Mouse (Mus musculus): ENCODE measurements around the gene Ube2c. TPM values are rescaled to one million over a fixed set of nuclear protein-coding genes. Genes with fewer than 3 reads are reported as not detected.
A peak's percentile ranks its signal among the peaks of the same experiment; 100 is the strongest.

Gene Ube2c
- polyA plus RNA-seq, 1 experiment from 2014 or later, result 559 TPM

GRCm38 (mm10) chr2:164817206-164817605 lies 47.5 kb downstream of the Ube2c start:
- peaks cover 4% of the 10 kb centered on the region; the same call in 1 of the 2 replicates for H3K4me1 ChIP-seq (ENCODE audit: control insufficient read depth, insufficient read depth, low read length)
- ATAC-seq (ENCODE audit: low FRiP score, low TSS enrichment), result no peak
- H3K27ac ChIP-seq (ENCODE audit: low read depth, low read length), result no peak overlapping the region
- 0 out of 2 replicates have a peak, but pooled peaks cover 11% of the 10 kb centered on the region for H3K36me3 ChIP-seq (ENCODE audit: control insufficient read depth, insufficient read depth, low read length)
- WGBS, result 84% methylated on average over 6 of the region's 6 CpGs
- H3K27me3 ChIP-seq (ENCODE audit: control insufficient read depth, insufficient read depth, low read length), result no peaks in the 10 kb centered on the region
- H3K9ac ChIP-seq (ENCODE audit: low read depth, low read length), result no peak overlapping the region
- no peak overlapping the region for H3K4me3 ChIP-seq (ENCODE audit: low read length)
- no peaks in the 10 kb centered on the region for H3K9me3 ChIP-seq (ENCODE audit: control insufficient read depth, low read length)
- no peak overlapping the region for H3K4me2 ChIP-seq (replicated peaks; ENCODE audit: low read depth, low read length)

DNA sequence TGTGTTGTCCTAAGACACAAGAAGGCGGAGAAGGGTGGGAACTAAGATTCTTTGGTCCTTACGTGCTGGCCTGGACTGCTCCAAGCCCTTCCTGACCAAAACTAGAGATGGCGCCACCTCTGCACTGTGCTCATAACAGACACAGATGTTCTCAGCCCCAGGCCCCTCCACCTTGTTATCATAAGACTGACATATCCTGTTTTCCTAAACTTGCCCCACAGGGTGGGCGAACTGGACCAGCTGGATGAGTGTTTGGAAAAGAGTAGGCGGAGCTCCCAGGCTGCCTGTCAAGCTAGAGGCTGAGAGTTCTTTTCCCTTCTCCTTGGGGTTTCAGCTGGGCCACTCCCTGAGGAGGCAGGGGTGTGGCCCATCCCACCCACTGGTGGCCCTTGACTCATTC lies 48.0 kb downstream of the Ube2c start:
- Histone ChIP-seq H3K4me2 (replicated peaks; ENCODE audit: low read depth, low read length) (no peak overlapping the region), H3K9me3 (ENCODE audit: control insufficient read depth, low read length) (no peaks in the 10 kb centered on the region), H3K4me3 (ENCODE audit: low read length) (no peak overlapping the region), H3K27ac (ENCODE audit: low read depth, low read length) (no peak overlapping the region), H3K9ac (ENCODE audit: low read depth, low read length) (no peak overlapping the region), H3K4me1 (ENCODE audit: control insufficient read depth, insufficient read depth, low read length) (peaks cover 7% of the 10 kb centered on the region; the same call in 1 of the 2 replicates), H3K27me3 (ENCODE audit: control insufficient read depth, insufficient read depth, low read length) (no peaks in the 10 kb centered on the region), H3K36me3 (ENCODE audit: control insufficient read depth, insufficient read depth, low read length) (0 out of 2 replicates have a peak, but pooled peaks cover 11% of the 10 kb centered on the region)
- ATAC-seq (ENCODE audit: low FRiP score, low TSS enrichment), result no peak; the same call in 1 of the 2 replicates
- 60% methylated on average over 5 of the region's 5 CpGs for whole genome bisulfite sequencing

DNA sequence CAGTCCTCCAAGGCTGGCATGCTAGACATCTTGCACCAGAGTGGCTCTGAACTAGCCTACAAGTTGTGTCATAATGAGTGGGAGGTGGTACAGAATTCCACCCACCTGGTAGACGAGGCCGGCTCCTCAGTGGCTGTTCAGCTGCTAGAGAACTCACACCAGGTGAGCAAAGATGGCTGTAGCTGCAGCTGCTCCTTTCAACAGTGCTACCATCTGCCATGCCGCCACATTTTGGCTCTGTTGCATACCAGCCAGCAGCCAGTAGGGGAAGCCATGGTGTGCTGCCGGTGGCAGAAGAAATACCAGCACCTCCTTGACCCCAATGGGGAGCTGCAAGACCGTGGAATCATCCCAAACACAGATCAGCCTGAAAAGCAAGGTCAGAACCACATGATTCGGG lies 51.4 kb downstream of the Ube2c start:
- H3K4me2 ChIP-seq (replicated peaks; ENCODE audit: low read depth, low read length), result no peak overlapping the region
- H3K27me3 ChIP-seq (ENCODE audit: control insufficient read depth, insufficient read depth, low read length), result no peaks in the 10 kb centered on the region
- ATAC-seq (ENCODE audit: low FRiP score, low TSS enrichment), result no peak

DNA sequence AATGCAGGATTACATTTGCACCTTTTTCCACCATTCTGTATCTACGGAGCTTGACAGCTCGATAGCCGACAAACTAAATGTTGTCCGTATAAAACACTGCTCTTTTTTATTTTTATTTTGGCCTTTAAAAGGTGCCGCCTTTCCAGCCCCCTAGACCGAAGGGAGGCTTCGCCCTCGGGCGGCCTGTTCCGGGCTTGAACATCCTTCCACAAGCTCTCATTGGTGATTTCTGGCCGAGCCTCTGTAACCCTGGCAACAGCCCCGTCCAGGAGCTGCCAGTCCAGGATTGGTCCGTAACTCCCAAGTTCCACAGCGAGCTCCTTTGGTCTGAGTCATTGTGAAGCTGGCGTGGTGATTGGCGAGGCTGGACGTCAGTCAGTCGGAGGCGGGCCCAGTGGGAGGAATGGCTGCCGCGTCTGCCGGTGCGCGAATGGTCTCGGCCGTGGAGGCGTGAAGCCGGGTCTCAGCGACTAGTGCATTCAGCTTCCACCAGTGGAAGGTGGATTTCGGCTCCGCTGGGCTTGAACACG lies 53.0 kb downstream of the Ube2c start, which contains the start of gene Zswim1:
Gene Zswim1 (plus strand): TSS at position 51 of the 530 bp plus-strand sequence.
- H3K4me1 ChIP-seq (ENCODE audit: control insufficient read depth, insufficient read depth, low read length), result peaks cover 8% of the 10 kb centered on the region
- peak within 1 kb of the TSS; percentile 93 for H3K4me3 ChIP-seq (ENCODE audit: low read length)
- H3K27ac ChIP-seq (ENCODE audit: low read depth, low read length), result peak within 1 kb of the TSS; percentile 76; the same call in 1 of the 2 replicates
- H3K4me2 ChIP-seq (replicated peaks; ENCODE audit: low read depth, low read length), result peak within 1 kb of the TSS; percentile 51
- H3K27me3 ChIP-seq (ENCODE audit: control insufficient read depth, insufficient read depth, low read length), result no peaks in the 10 kb centered on the region
- peak within 1 kb of the TSS; percentile 72 for H3K9ac ChIP-seq (ENCODE audit: low read depth, low read length)
- peak; percentile 99 for ATAC-seq (ENCODE audit: low FRiP score, low TSS enrichment)
- WGBS, result under 1% methylated on average over 32 of the region's 32 CpGs
- peaks cover 43% of the 10 kb centered on the region for H3K36me3 ChIP-seq (ENCODE audit: control insufficient read depth, insufficient read depth, low read length)
- H3K9me3 ChIP-seq (ENCODE audit: control insufficient read depth, low read length), result no peaks in the 10 kb centered on the region

More for the DNA sequence above, 51.4 kb downstream of the Ube2c start:
- Histone ChIP-seq H3K36me3 (ENCODE audit: control insufficient read depth, insufficient read depth, low read length) (peaks cover 27% of the 10 kb centered on the region), H3K27ac (ENCODE audit: low read depth, low read length) (no peak overlapping the region), H3K9ac (ENCODE audit: low read depth, low read length) (no peak overlapping the region), H3K4me3 (ENCODE audit: low read length) (no peak overlapping the region), H3K9me3 (ENCODE audit: control insufficient read depth, low read length) (no peaks in the 10 kb centered on the region), H3K4me1 (ENCODE audit: control insufficient read depth, insufficient read depth, low read length) (peaks cover 12% of the 10 kb centered on the region)
- 80% methylated on average over 6 of the region's 6 CpGs for WGBS

DNA sequence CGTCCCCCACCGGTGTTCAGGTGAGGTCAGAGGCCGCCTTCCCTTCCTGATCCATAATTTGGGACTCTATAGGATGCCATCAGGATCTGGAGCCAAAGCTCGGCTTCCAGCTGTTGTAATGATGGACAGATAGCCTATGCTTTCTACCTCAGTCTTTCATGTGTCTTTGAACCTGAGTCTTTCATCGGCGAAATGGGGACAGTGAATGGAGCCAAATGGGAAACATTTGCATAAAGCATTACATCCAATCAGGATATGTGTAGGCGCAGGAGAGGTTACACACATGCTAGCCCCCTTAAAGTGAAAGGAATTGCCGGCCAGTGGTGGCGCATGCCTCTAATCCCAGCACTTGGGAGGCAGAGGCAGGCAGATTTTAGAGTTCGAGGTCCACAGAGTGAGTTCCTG lies 53.5 kb downstream of the Ube2c start:
- peak overlapping the region; percentile 51 for H3K4me2 ChIP-seq (replicated peaks; ENCODE audit: low read depth, low read length)
- H3K4me3 ChIP-seq (ENCODE audit: low read length), result peak overlapping the region; percentile 93
- H3K9me3 ChIP-seq (ENCODE audit: control insufficient read depth, low read length), result no peaks in the 10 kb centered on the region
- H3K36me3 ChIP-seq (ENCODE audit: control insufficient read depth, insufficient read depth, low read length), result peaks cover 45% of the 10 kb centered on the region
- no peaks in the 10 kb centered on the region for H3K27me3 ChIP-seq (ENCODE audit: control insufficient read depth, insufficient read depth, low read length)
- ATAC-seq (ENCODE audit: low FRiP score, low TSS enrichment), result peak; percentile 63
- peak overlapping the region; percentile 72 for H3K9ac ChIP-seq (ENCODE audit: low read depth, low read length)
- H3K27ac ChIP-seq (ENCODE audit: low read depth, low read length), result peak overlapping the region; percentile 76; the same call in 1 of the 2 replicates
- 1% methylated on average over 10 of the region's 10 CpGs for WGBS
- H3K4me1 ChIP-seq (ENCODE audit: control insufficient read depth, insufficient read depth, low read length), result peaks cover 8% of the 10 kb centered on the region

- no peak overlapping the region for H3K9ac ChIP-seq (ENCODE audit: low read depth, low read length)
- no peaks in the 10 kb centered on the region for H3K27me3 ChIP-seq (ENCODE audit: control insufficient read depth, insufficient read depth, low read length)
- peak overlapping the region; percentile 93 for H3K4me3 ChIP-seq (ENCODE audit: low read length)
- peak overlapping the region; percentile 51; the same call in 1 of the 2 replicates for H3K4me2 ChIP-seq (replicated peaks; ENCODE audit: low read depth, low read length)
- 97% methylated on average over 4 of the region's 4 CpGs for WGBS
- no peak overlapping the region for H3K27ac ChIP-seq (ENCODE audit: low read depth, low read length)
- peaks cover 48% of the 10 kb centered on the region for H3K36me3 ChIP-seq (ENCODE audit: control insufficient read depth, insufficient read depth, low read length)
- peaks cover 8% of the 10 kb centered on the region for H3K4me1 ChIP-seq (ENCODE audit: control insufficient read depth, insufficient read depth, low read length)
- ATAC-seq (ENCODE audit: low FRiP score, low TSS enrichment), result no peak
- H3K9me3 ChIP-seq (ENCODE audit: control insufficient read depth, low read length), result no peaks in the 10 kb centered on the region
Measured at GRCm38 (mm10) chr2:164823969-164824368, 54.3 kb downstream of the Ube2c start.

GRCm38 (mm10) chr2:164825521-164825920 lies 55.8 kb downstream of the Ube2c start:
- 97% methylated on average over 17 of the region's 17 CpGs for WGBS
- Histone ChIP-seq H3K9ac (ENCODE audit: low read depth, low read length) (no peak overlapping the region), H3K4me1 (ENCODE audit: control insufficient read depth, insufficient read depth, low read length) (peaks cover 8% of the 10 kb centered on the region), H3K27me3 (ENCODE audit: control insufficient read depth, insufficient read depth, low read length) (no peaks in the 10 kb centered on the region), H3K36me3 (ENCODE audit: control insufficient read depth, insufficient read depth, low read length) (peaks cover 47% of the 10 kb centered on the region), H3K27ac (ENCODE audit: low read depth, low read length) (no peak overlapping the region), H3K4me2 (replicated peaks; ENCODE audit: low read depth, low read length) (no peak overlapping the region), H3K9me3 (ENCODE audit: control insufficient read depth, low read length) (no peaks in the 10 kb centered on the region), H3K4me3 (ENCODE audit: low read length) (no peak overlapping the region)
- ATAC-seq (ENCODE audit: low FRiP score, low TSS enrichment), result no peak

DNA sequence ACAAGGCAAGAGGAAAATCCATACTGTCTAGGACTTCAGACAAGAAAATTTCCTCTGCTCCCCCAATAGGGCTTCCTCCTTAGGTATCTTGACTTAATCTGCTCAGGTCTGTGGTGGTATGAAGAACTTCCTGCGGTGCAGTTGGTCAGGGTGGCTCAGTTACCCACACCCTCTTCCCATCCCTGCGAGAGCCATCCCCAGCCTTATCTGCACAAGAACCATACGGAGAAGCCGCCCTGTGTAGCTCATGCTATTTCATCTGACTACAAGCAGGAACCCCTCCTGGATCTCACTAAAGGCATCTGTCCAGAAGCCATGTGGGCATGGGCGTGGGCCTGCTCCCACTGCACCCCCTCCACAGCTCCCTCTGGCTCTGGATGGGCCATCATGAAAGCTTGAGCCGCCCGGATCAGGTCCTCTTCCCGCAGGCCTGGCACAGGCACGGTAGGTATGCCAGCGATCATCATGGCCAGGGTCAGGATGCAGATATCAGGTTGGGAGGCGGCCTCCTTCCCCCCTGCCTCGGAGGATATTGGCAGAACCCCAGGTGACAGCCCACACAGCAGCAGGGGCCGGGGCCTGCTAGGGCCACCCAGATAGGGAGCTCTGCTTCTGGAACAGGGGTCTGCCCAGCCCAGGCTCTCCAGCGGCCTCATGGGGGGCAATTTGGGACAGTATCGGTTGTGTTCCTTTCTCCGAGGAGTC lies 57.6 kb downstream of the Ube2c start:
- no peak overlapping the region for H3K27ac ChIP-seq (ENCODE audit: low read depth, low read length)
- H3K4me3 ChIP-seq (ENCODE audit: low read length), result no peak overlapping the region
- peaks cover 38% of the 10 kb centered on the region for H3K36me3 ChIP-seq (ENCODE audit: control insufficient read depth, insufficient read depth, low read length)
- no peak for ATAC-seq (ENCODE audit: low FRiP score, low TSS enrichment)
- no peak overlapping the region for H3K9ac ChIP-seq (ENCODE audit: low read depth, low read length)
- no peaks in the 10 kb centered on the region for H3K27me3 ChIP-seq (ENCODE audit: control insufficient read depth, insufficient read depth, low read length)
- H3K9me3 ChIP-seq (ENCODE audit: control insufficient read depth, low read length), result no peaks in the 10 kb centered on the region
- H3K4me1 ChIP-seq (ENCODE audit: control insufficient read depth, insufficient read depth, low read length), result peaks cover 9% of the 10 kb centered on the region
- 93% methylated on average over 16 of the region's 16 CpGs for WGBS
- H3K4me2 ChIP-seq (replicated peaks; ENCODE audit: low read depth, low read length), result no peak overlapping the region

All from kidney, embryonic 14.5 days (tissue).